Mouse (Mus musculus) hindlimb bud, embryonic 11.5 days (tissue): ENCODE measurements around the gene Crim1.
A peak's percentile ranks its signal among the peaks of the same experiment; 100 is the strongest.

Experiments
- DNase-seq: peaks from one replicate; pipeline ENCODE4 v3.0.0-alpha.2; 2012; ENCODE audit warnings: low read depth, low spot score; ENCODE audit errors: extremely low spot score

The Crim1 gene

DNA sequence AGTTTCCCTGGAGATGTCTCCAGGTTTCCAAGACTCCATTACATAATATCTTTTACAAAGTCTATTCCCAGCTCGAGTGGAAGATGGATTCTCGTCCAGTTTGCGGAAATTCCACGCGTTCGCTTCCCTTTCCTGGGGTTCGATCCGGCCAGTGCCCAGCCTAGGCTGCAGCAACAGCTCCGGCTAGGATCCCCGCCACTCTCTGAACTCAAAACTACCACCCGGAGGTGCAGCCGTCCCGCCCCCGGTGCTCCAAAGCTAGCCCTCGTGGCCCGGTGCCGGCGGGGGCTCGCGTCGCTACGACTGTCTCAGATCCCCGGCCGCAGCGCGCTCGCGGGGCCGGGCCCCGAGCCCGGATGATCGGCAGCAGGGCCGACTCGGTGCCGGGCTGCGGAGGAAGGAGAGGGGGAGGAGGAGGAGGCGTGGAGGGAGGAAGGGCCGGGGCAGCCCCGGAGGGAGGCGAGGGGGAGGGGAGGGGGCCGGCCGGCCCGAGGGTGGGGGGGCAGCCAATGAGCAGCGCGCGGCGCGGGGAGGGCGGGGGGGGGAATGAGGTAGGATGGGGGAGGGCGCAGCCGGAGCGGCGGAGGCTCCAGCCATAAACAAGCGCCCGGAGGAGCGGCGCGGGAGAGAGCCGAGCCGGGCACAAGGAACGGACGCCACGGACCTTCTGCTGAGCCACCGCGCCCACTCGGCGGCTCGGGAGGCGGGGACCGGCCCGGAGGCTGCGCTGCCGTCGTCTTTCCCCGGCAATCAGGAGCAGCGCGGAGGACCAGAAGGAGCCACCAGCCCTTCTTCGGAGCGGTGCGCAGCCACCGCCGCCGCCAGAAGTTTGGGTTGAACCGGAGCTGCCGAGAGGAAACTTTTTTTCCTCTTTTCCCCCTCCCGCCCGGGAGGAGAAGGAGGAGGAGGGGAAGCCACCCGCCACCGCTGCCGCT lies at the start of gene Crim1:
Gene Crim1, plus strand, starts transcription at position 623 of the 935 bp plus-strand sequence.
- DNase-seq = no peak

GRCm38 (mm10) chr17:78151479-78152282 lies 48.4 kb upstream of the Crim1 start:
- DNase-seq = no peak

- DNase-seq = peak; percentile 30
Measured at GRCm38 (mm10) chr17:78163278-78163677, 36.8 kb upstream of the Crim1 start.

GRCm38 (mm10) chr17:78163724-78164236 lies 36.3 kb upstream of the Crim1 start:
- no peak for DNase-seq

DNA sequence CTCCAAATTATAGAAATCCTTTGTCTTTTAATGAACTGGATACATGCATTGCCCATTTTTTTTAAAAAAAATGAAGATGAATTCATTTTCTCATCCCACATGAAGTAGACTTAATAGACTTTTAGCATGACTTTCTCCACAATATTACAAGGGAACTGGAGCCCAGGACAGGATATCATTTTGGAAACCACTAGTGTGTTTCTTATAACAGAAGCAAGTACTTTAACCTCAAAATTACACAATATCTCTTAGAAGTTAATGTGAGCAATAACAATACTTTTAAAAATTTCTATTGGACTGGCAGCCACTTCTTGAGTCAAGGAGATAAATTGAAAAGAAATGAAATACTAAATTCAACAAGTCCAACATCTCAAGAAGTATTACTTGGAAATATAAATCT lies 34.2 kb upstream of the Crim1 start:
- no peak for DNase-seq

DNA sequence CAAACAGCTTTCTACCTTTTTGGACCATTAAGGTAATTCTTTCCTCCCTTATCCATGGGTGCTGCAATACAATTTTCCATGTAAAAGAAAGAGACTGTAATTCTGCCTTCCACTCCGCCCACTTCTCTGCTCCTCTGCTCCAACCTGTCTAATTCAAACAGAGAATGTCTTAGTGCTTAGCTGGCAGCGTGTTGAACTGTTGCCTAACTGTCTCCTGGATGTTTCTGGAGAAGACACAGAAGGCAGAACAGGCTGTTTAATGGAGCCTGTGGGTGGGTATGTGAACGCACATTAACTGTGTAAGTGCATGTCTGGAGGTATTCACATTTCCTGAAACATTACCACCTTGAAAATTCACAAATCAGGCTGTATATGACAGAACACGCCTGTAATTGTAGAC lies 33.5 kb upstream of the Crim1 start:
- no peak for DNase-seq

DNA sequence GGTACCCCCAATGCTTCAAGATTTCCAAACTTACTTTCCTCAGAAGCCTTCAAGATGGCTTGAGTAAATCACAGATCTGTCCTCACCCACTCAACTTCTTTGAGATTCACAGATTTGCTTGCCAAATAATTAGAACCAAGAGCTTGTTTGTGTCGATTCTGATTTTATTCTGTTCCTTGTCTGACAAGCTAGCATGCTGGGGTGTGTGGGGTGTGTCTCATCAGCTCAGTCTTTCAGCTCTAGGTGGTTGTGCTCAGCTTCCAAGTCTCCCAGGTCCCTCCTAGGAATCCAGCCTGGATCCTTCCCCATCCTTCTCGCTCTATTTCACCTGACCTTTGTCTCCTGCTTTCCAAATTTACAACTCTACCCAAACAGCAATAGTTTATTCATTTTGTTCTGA lies 27.7 kb upstream of the Crim1 start:
- DNase-seq = no peak

DNA sequence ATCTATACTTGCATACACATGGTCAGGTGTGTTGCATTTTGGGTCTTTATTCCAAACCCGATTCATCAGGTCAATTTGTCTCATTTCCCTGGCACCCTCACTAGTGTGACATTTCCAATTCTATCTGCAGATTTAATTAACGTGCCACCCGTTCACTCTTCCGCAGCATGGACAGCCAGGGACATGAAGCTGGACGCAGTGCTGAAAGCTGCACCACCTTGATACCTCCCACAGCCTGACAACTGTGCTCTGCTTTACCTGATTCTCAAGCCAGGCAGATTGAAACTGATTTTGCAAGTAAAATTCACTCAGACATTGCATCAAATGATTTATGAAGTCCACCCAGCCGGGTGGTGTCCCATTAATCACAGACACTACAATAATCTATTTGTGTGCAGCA lies 19.3 kb upstream of the Crim1 start:
- no peak for DNase-seq

DNA sequence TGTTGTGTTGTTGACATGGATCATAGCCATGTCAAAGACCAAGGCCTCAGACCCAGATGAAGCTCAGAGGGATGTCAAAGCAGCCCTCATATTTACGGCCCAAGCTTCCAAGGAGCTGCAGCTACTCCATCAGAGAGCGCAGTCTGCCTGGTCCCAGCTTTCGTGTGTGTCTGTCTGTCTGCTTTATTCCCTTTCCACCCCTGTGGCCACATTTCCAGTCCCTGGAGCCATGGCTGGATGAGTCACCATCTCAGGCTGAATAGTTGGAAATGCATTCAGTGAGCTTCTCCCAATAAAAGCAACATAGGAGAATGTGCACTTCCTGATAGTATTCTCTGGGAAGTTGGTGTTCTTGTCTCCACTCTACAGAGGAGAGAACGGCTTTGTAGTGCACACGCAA lies 3.9 kb upstream of the Crim1 start:
- DNase-seq = no peak

DNA sequence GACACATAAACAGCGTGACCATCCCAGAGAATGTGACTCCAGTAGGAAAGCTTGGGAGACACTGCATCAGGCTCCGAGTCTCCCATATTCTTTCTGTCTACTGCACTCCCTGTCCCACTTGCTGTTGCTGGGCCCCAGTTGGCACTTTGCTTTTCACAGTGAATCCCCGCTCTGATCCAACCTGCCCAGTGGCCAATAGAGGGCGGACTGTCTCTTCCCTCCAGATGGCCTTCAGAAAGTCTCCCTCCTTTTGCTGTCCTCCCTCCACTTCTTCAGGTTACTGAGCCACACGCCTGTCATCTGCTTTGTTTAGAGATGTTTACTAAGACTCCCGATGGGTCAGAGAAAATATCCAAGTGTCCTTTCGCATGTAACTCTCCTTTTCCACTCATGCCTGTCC lies 2.9 kb upstream of the Crim1 start:
- DNase-seq = no peak

DNA sequence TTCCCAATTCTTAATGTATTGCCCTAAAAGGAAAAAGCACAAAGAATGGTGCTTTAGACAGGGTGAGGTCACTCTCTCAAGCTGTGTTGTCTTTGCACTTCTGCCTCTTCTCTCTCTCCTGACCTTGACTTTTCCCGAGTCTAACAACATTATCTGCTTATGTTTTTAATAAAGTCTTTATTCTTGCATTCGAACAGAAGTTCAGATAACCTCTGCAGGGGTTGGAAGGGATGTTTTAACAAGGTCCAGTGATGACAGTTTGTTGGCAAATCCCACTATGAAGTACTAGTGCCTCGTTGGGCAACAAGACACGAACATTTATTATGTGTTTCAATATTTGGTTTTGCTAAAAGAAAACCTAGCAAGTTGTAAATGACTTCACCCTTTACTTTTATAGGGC lies 1.9 kb upstream of the Crim1 start:
- DNase-seq = no peak

- no peak for DNase-seq
Measured at GRCm38 (mm10) chr17:78198820-78199219, 1.2 kb upstream of the Crim1 start.

DNA sequence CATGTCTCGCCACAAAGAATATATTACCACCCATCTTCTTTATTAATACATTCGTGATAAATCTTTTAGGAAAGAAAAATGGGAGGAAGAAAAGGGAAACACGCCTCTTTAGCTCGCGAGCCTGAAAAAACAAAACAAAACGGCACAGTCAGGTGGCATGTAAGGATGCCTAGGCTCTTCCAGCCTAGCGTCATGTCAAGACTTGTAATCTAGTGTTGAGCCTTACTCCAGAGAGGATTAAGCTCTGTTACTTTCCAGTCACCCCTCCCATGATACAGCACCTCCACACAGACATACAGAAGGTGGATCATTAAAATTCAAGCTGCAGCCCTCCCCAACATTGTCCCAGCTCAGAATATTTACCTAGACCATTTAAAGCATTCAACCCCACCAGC lies 820 bp upstream of the Crim1 start:
- DNase-seq = no peak

GRCm38 (mm10) chr17:78200561-78201220 lies 643 bp downstream of the Crim1 start:
- DNase-seq = no peak

DNA sequence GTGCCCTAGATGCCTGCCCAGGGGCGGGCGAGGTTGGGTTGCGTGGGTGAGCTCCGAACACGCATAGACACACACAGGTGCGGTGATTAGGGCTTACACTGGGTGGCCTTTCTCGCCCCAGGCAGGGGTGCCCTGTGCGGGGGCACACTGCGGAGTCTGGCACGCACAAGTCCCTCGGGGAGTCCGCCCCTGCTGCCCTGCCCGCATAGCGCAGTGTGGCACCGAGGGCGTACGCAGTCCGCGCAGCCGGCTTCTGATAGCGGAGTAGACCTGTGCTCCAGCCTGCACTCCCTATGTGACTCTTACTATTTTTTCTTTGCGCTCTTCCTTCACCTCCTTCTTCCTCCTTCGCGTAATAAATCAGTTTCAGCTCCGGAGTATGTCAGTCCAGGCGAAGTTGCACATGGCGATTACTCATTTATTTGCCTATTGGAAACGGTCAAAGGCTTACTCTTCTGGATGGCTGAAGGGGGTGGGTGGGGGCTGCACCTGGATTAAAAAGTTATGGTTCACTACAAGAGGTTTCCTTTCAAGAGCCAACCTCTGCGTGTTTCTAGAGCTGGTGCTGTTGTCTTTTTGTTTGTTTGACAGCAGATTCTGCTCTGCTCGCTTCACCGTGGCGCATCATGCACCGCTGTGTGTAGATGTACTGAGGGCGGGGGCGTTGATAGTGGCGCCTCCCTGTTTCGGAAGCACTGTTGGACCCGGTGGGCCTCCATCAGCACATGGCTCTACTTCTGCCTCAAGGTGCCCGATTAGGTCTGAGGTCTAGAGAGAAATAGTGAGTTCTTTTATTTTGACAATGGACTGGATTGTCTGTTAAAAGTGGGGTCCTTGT lies 1.4 kb downstream of the Crim1 start:
- no peak for DNase-seq

- DNase-seq = no peak
Measured at GRCm38 (mm10) chr17:78202221-78202620, 2.2 kb downstream of the Crim1 start.

DNA sequence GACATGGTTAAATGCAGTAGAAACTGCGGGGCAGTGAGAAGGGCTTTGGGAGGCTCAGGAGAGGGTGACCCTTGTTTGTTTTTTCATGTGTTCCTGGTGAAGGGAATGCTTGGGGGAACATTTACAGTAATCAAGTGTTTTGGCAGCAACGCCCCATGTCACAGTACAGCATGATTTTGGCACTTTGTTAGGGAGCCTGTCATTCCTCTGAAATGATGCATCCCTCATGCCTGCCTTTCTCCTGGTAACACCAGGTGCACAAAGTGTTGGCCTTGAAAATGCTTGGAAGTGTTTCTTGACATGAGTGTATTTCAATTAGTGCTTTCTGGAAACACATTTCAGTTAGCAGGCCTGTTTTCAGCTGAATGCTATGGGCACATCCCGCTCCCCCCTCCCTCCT lies 2.7 kb downstream of the Crim1 start:
- no peak for DNase-seq

DNA sequence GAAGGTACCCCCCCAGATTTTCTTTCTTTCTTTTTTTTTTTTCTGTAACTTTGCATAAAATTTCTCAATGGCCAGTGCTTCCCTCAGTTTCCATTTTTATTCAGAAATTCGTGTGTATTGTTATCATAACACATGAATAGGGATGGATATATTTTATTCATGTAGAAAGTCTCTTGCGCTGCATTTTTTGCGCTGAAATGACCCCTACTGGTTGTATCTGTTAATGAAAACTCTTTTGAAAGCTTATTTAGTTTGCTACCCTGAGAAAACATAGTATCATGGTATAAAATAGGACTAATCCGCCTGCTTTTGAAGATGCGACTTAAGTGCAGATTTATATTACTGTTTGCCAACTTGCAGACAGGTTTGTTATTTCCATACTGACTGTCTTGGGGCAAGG lies 3.4 kb downstream of the Crim1 start:
- no peak for DNase-seq

DNA sequence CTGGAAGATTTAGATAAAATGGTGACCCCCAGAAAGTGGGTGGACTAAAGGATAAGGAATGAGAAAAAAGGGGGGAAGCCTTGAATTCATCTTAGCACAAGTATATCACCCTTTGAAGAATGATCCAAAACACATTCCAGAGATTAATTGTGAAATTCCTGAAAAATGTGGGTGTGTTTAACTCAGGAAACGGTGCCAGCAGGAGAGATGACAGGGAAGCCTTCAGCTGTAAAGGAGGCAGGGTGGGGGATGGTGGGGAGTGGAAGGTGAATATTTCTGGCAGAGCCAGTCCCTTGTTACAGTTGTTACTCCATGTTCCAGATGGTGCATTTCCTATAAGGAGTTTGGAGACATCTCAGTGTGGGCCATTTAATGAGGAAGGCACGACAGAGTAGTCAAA lies 6.4 kb downstream of the Crim1 start:
- no peak for DNase-seq

DNA sequence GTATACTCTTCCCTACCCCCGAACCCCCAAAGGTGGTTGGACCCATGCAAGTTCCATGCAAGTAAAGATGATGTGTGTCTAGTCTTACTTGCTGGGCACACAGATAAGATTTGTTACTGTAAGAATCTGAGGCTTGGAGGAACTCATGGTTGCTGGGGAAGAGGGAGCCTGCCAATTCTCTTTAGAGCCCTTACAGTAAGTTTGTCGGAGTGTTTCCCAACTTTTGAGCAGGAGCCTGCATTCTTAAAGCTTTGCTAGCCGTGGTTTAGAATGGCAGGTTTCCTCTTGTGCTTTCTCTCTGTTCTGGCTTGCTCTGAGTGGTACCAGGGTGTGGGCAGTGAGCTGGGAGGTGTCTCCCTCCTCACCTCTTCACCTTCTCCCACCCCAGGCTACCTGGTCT lies 7.2 kb downstream of the Crim1 start:
- no peak for DNase-seq
